Mouse (Mus musculus): ENCODE data around the gene Hist1h2ba.

DNA sequence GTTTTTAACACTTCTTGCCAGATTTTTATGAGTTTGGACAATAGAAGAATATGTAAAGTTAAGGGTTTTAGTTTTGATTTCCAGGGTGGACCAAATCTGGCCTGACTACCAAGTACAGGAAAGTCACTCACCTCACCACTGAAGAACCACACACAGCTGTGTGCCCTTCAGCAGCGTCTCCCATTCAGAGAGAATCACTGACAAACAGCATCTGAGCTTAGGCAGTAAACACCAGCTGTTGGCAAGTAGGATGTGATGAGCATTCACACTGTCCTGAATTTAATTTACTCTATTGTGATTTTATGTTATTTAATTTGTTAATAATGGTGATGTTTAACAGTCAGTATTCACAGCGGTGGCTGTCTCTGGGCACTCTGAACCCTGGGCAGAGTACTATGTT is 8.2 kb downstream of the Hist1h2ba start:
- no peak for TF ChIP-seq POLR2A (IDR thresholded peaks at IDR 0.05; ENCODE audit: borderline replicate concordance, insufficient read depth, low read length)
- TF ChIP-seq CTCF (IDR thresholded peaks at IDR 0.05; ENCODE audit: borderline replicate concordance, insufficient read depth, low read depth, low read length) = no peak

Measured in cerebellum, adult 2 months (tissue).